Mouse (Mus musculus): Measurements from ENCODE around the gene Olfr591. TPM values are rescaled to one million over a fixed set of nuclear protein-coding genes. Genes with fewer than 3 reads are reported as not detected.

The Olfr591 gene
- polyA plus RNA-seq, 1 experiment from 2014 or later, result not detected

DNA sequence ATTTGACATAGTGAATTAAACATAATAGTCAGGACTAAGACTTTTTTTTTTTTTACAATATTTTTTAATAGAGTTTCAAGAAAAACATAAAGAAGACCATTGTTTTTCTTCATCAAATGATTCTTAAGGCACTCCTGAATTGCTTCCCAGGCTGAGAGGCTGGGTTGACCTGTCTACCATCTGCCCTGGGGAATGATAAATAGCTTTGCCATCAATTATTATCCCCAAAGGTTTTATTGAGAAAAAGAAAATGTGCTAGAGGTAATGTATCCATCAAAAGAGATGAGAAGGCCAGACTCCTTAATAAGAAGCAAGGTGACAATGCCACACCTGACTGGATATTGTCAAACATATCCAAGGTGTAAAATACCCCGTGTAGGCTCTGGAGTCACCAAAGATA is 37.6 kb downstream of the Olfr591 start, which contains the start of gene Olfr588-ps1:
Gene Olfr588-ps1 (plus strand): TSS at position 301 of the 400 bp plus-strand sequence.
- no peak within 1 kb of the TSS for H3K4me3 ChIP-seq (ENCODE audit: low read depth, low read length)
- no peaks in the 10 kb centered on the region for H3K9me3 ChIP-seq (ENCODE audit: control insufficient read depth)
- no peaks in the 10 kb centered on the region for H3K36me3 ChIP-seq (ENCODE audit: control insufficient read depth, insufficient read depth)
- ATAC-seq, result no peak
- H3K27me3 ChIP-seq (replicated peaks; ENCODE audit: control insufficient read depth, insufficient read depth, low read length), result no peaks in the 10 kb centered on the region
- 80% methylated on average over 1 of the region's 1 CpGs for WGBS
- TF ChIP-seq CTCF (IDR thresholded peaks at IDR 0.05; ENCODE audit: low read depth), result no peak
- H3K27ac ChIP-seq (ENCODE audit: low read depth, low read length), result no peak within 1 kb of the TSS
- no peak within 1 kb of the TSS for H3K9ac ChIP-seq (ENCODE audit: low read depth, low read length)
- H3K4me2 ChIP-seq (replicated peaks; ENCODE audit: low read depth), result no peak within 1 kb of the TSS
- no peaks in the 10 kb centered on the region for H3K4me1 ChIP-seq (replicated peaks; ENCODE audit: control insufficient read depth, insufficient read depth, low read length)

- 93% methylated on average over 3 of the region's 3 CpGs for WGBS
- Histone ChIP-seq H3K4me1 (replicated peaks; ENCODE audit: control insufficient read depth, insufficient read depth, low read length) (no peaks in the 10 kb centered on the region), H3K4me2 (replicated peaks; ENCODE audit: low read depth) (no peak within 1 kb of the TSS), H3K27me3 (replicated peaks; ENCODE audit: control insufficient read depth, insufficient read depth, low read length) (no peaks in the 10 kb centered on the region), H3K27ac (ENCODE audit: low read depth, low read length) (no peak within 1 kb of the TSS), H3K4me3 (ENCODE audit: low read depth, low read length) (no peak within 1 kb of the TSS), H3K9ac (ENCODE audit: low read depth, low read length) (no peak within 1 kb of the TSS), H3K9me3 (ENCODE audit: control insufficient read depth) (no peaks in the 10 kb centered on the region), H3K36me3 (ENCODE audit: control insufficient read depth, insufficient read depth) (no peaks in the 10 kb centered on the region)
- no peak for TF ChIP-seq CTCF (IDR thresholded peaks at IDR 0.05; ENCODE audit: low read depth)
- no peak for ATAC-seq
Observed at GRCm38 (mm10) chr7:103125538-103125937, 52.6 kb downstream of the Olfr591 start, which contains the start of gene Olfr586. Olfr586 (minus strand) TSS chr7:103125638.

- no peak for ATAC-seq
- H3K4me2 ChIP-seq (replicated peaks; ENCODE audit: low read depth), result no peak overlapping the region
- no peaks in the 10 kb centered on the region for H3K4me1 ChIP-seq (replicated peaks; ENCODE audit: control insufficient read depth, insufficient read depth, low read length)
- no peak overlapping the region for H3K9ac ChIP-seq (ENCODE audit: low read depth, low read length)
- no peaks in the 10 kb centered on the region for H3K27me3 ChIP-seq (replicated peaks; ENCODE audit: control insufficient read depth, insufficient read depth, low read length)
- peak; percentile 51 for TF ChIP-seq CTCF (IDR thresholded peaks at IDR 0.05; ENCODE audit: low read depth)
- H3K9me3 ChIP-seq (ENCODE audit: control insufficient read depth), result no peaks in the 10 kb centered on the region
- H3K27ac ChIP-seq (ENCODE audit: low read depth, low read length), result no peak overlapping the region
- no peak overlapping the region for H3K4me3 ChIP-seq (ENCODE audit: low read depth, low read length)
- WGBS, result 41% methylated on average over 3 of the region's 3 CpGs
- no peaks in the 10 kb centered on the region for H3K36me3 ChIP-seq (ENCODE audit: control insufficient read depth, insufficient read depth)
Observed at GRCm38 (mm10) chr7:103119406-103119805, 58.7 kb downstream of the Olfr591 start.

Other genes with a start within 250 kb of the Olfr591 start
- not detected in 2 replicates for gene Olfr573-ps1, start 235.8 kb downstream of the Olfr591 start, polyA plus RNA-seq (2015; fragmentation: Nextera tagmentation; extraction: Ambion mirVana)
- gene Olfr574, start 229.9 kb downstream of the Olfr591 start, polyA plus RNA-seq (2015; fragmentation: Nextera tagmentation; extraction: Ambion mirVana), result not detected in 2 replicates
- gene Olfr575, start 219.6 kb downstream of the Olfr591 start, polyA plus RNA-seq (2015; fragmentation: Nextera tagmentation; extraction: Ambion mirVana), result not detected in 2 replicates
- gene Olfr576, start 215.7 kb downstream of the Olfr591 start, polyA plus RNA-seq (2015; fragmentation: Nextera tagmentation; extraction: Ambion mirVana), result not detected in 2 replicates
- gene Olfr577, start 202.4 kb downstream of the Olfr591 start, polyA plus RNA-seq (2015; fragmentation: Nextera tagmentation; extraction: Ambion mirVana), result not detected in 2 replicates
- not detected in 2 replicates for gene Olfr578, start 189.0 kb downstream of the Olfr591 start, polyA plus RNA-seq (2015; fragmentation: Nextera tagmentation; extraction: Ambion mirVana)
- not detected in 2 replicates for gene Olfr582, start 140.3 kb downstream of the Olfr591 start, polyA plus RNA-seq (2015; fragmentation: Nextera tagmentation; extraction: Ambion mirVana)
- not detected in 2 replicates for gene Olfr583, start 127.0 kb downstream of the Olfr591 start, polyA plus RNA-seq (2015; fragmentation: Nextera tagmentation; extraction: Ambion mirVana)
- not detected in 2 replicates for gene Olfr584, start 96.5 kb downstream of the Olfr591 start, polyA plus RNA-seq (2015; fragmentation: Nextera tagmentation; extraction: Ambion mirVana)
- gene Olfr585, start 80.6 kb downstream of the Olfr591 start, polyA plus RNA-seq (2015; fragmentation: Nextera tagmentation; extraction: Ambion mirVana), result not detected in 2 replicates
- not detected in 2 replicates for gene Olfr586, start 52.7 kb downstream of the Olfr591 start, polyA plus RNA-seq (2015; fragmentation: Nextera tagmentation; extraction: Ambion mirVana)
- not detected in 2 replicates for gene Olfr588-ps1, start 37.5 kb downstream of the Olfr591 start, polyA plus RNA-seq (2015; fragmentation: Nextera tagmentation; extraction: Ambion mirVana)
- gene Olfr589, start 22.0 kb downstream of the Olfr591 start, polyA plus RNA-seq (2015; fragmentation: Nextera tagmentation; extraction: Ambion mirVana), result not detected in 2 replicates
- not detected in 2 replicates for gene Olfr592, start 6.5 kb upstream of the Olfr591 start, polyA plus RNA-seq (2015; fragmentation: Nextera tagmentation; extraction: Ambion mirVana)
- gene Olfr593, start 33.5 kb upstream of the Olfr591 start, polyA plus RNA-seq (2015; fragmentation: Nextera tagmentation; extraction: Ambion mirVana), result not detected in 2 replicates
- not detected in 2 replicates for gene Olfr594, start 38.7 kb upstream of the Olfr591 start, polyA plus RNA-seq (2015; fragmentation: Nextera tagmentation; extraction: Ambion mirVana)
- not detected in 2 replicates for gene Usp17ld, start 74.2 kb upstream of the Olfr591 start, polyA plus RNA-seq (2015; fragmentation: Nextera tagmentation; extraction: Ambion mirVana)
- gene Olfr596, start 127.3 kb upstream of the Olfr591 start, polyA plus RNA-seq (2015; fragmentation: Nextera tagmentation; extraction: Ambion mirVana), result not detected in 2 replicates
- not detected in 2 replicates for gene Olfr597, start 138.0 kb upstream of the Olfr591 start, polyA plus RNA-seq (2015; fragmentation: Nextera tagmentation; extraction: Ambion mirVana)
- gene Olfr598, start 145.2 kb upstream of the Olfr591 start, polyA plus RNA-seq (2015; fragmentation: Nextera tagmentation; extraction: Ambion mirVana), result not detected in 2 replicates
- not detected in 2 replicates for gene Olfr599, start 157.6 kb upstream of the Olfr591 start, polyA plus RNA-seq (2015; fragmentation: Nextera tagmentation; extraction: Ambion mirVana)
- gene Olfr600, start 171.3 kb upstream of the Olfr591 start, polyA plus RNA-seq (2015; fragmentation: Nextera tagmentation; extraction: Ambion mirVana), result not detected in 2 replicates
- not detected in 2 replicates for gene Olfr601, start 184.3 kb upstream of the Olfr591 start, polyA plus RNA-seq (2015; fragmentation: Nextera tagmentation; extraction: Ambion mirVana)
- gene Olfr603, start 207.8 kb upstream of the Olfr591 start, polyA plus RNA-seq (2015; fragmentation: Nextera tagmentation; extraction: Ambion mirVana), result not detected in 2 replicates
- not detected in 2 replicates for gene Usp17lc, start 236.7 kb upstream of the Olfr591 start, polyA plus RNA-seq (2015; fragmentation: Nextera tagmentation; extraction: Ambion mirVana)